Mouse (Mus musculus): ENCODE data around the gene Scamp2.

- TF ChIP-seq MAFK (IDR thresholded peaks at IDR 0.05; ENCODE audit: insufficient read depth, low read depth, low read length) (no peak), HCFC1 (IDR thresholded peaks at IDR 0.05; ENCODE audit: borderline replicate concordance, insufficient read depth, low read length) (no peak), ZC3H11A (IDR thresholded peaks at IDR 0.05; ENCODE audit: borderline replicate concordance, low read depth, low read length) (no peak), ZNF384 (IDR thresholded peaks at IDR 0.05; ENCODE audit: low read depth, low read length) (no peak), CHD2 (IDR thresholded peaks at IDR 0.05; ENCODE audit: low read depth, low read length) (no peak)
These were observed 2.2 kb downstream of the Scamp2 start for GRCm38 (mm10) chr9:57562896-57563372.

Measured in ES-E14 (cell line).